Mouse (Mus musculus) midbrain, embryonic 11.5 days (tissue): ENCODE data around the gene Znrf4. TPM values are rescaled to one million over a fixed set of nuclear protein-coding genes. Genes with fewer than 3 reads are reported as not detected.

ENCODE experiments used
- ATAC-seq: fragments of 200-750 bp; cut with Nextera tagmentation; 2 replicates; pipeline ENCODE4 v1.8.0; 2017; ENCODE audit warnings: moderate TSS enrichment, moderate library complexity; ENCODE audit not compliant: low FRiP score
- DNase-seq: peaks from one replicate; pipeline ENCODE4 v3.0.0; 2015; ENCODE audit warnings: low spot score; ENCODE audit errors: missing footprints
- H3K27ac ChIP-seq: fragments of 300-500 bp; sonication (generic); 2 replicates; pipeline ENCODE4 v1.5.1; 2014; ENCODE audit warnings: low read depth, low read length
- H3K27me3 ChIP-seq: fragments of 300-500 bp; sonication (generic); 2 replicates; pipeline ENCODE4 v1.6.1; 2014; ENCODE audit warnings: mild to moderate bottlenecking, low read length, moderate library complexity, mixed read lengths; ENCODE audit not compliant: control insufficient read depth, insufficient read depth
- H3K36me3 ChIP-seq: fragments of 300-500 bp; sonication (generic); 2 replicates; pipeline ENCODE4 v1.6.1; 2014; ENCODE audit warnings: mild to moderate bottlenecking, low read length, moderate library complexity, mixed read lengths; ENCODE audit not compliant: control insufficient read depth, insufficient read depth
- H3K4me1 ChIP-seq: fragments of 300-500 bp; sonication (generic); 2 replicates; pipeline ENCODE4 v1.6.1; 2014; ENCODE audit warnings: low read length; ENCODE audit not compliant: control insufficient read depth, insufficient read depth
- H3K4me2 ChIP-seq: fragments of 300-500 bp; sonication (generic); 2 replicates; pipeline ENCODE4 v1.6.1; 2014; ENCODE audit warnings: mild to moderate bottlenecking, moderate library complexity
- H3K4me3 ChIP-seq: fragments of 300-500 bp; sonication (generic); 2 replicates; pipeline ENCODE4 v1.5.1; 2014; ENCODE audit warnings: low read depth, low read length
- H3K9ac ChIP-seq: fragments of 300-500 bp; sonication (generic); 2 replicates; pipeline ENCODE4 v1.6.1; 2014; ENCODE audit warnings: low read length
- H3K9me3 ChIP-seq: fragments of 300-500 bp; sonication (generic); 2 replicates; pipeline ENCODE4 v1.6.1; 2016; ENCODE audit warnings: low read length; ENCODE audit not compliant: control insufficient read depth
- WGBS: fragments of 180-500 bp; shearing (Covaris S2); extraction: QIAGEN DNeasy Blood & Tissue Kit; methylation state at CpG from one replicate; pipeline ENCODE4 v1.1.7; 2014; 5-methylcytosine and 5-hydroxymethylcytosine counted together
- polyA plus RNA-seq: library from polyadenylated mRNA; unstranded; fragments of >200 nt; fragmentation: Nextera tagmentation; extraction: Ambion mirVana; gene quantifications from 2 replicates; pipeline ENCODE4 v1.2.1, GENCODE M21; 2014

Gene Znrf4
- polyA plus RNA-seq, 1 experiment from 2014 or later, result not detected

DNA sequence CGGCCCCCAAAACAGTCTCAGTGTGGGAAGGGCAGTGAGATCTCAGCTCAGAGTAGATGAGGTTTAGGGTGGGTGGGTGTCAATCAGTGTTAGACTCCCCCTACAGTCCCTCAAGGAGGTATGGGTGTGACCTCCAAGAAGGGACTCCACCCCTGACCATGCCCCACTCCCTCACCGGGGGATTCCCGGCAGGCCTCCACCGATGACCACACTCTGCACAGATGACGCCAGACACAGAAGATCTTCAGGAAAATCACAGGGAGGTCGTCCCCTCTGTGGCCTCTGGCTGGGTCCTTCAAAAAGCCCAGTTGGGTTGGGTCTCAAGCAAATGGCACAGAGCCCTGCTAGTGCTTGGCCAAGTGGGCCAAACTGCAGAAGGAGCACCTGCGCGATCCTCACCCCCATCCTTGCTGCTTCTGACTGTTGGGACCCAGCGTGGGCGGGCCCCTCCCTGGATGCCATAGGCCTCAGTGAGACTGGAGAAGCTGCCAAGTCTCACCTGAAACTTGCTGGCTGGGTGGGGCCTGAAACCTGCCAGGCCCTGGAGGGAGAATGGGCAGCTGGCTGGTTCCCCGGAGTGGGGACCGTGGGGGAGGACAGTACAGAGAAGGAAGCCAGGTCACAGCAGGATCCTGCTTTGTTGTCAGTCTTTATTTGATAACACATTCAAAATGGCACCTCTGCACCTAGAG is 38.7 kb upstream of the Znrf4 start:
- no peak overlapping the region for H3K27ac ChIP-seq
- H3K36me3 ChIP-seq, result no peaks in the 10 kb centered on the region
- H3K4me2 ChIP-seq, result no peak overlapping the region
- H3K9me3 ChIP-seq, result no peaks in the 10 kb centered on the region
- no peaks in the 10 kb centered on the region for H3K27me3 ChIP-seq
- DNase-seq (peak; percentile 72), ATAC-seq (no peak)
- WGBS, result 74% methylated on average over 12 of the region's 12 CpGs
- no peak overlapping the region for H3K4me3 ChIP-seq
- H3K9ac ChIP-seq, result no peak overlapping the region
- H3K4me1 ChIP-seq, result peaks cover 16% of the 10 kb centered on the region

- DNase-seq, result peak; percentile 84
- no peak for ATAC-seq
- Histone ChIP-seq H3K4me2 (no peak overlapping the region), H3K9me3 (no peaks in the 10 kb centered on the region), H3K4me3 (no peak overlapping the region), H3K27ac (no peak overlapping the region), H3K4me1 (peaks cover 16% of the 10 kb centered on the region), H3K9ac (no peak overlapping the region), H3K27me3 (no peaks in the 10 kb centered on the region), H3K36me3 (no peaks in the 10 kb centered on the region)
- WGBS, result 57% methylated on average over 4 of the region's 4 CpGs
Observed at GRCm38 (mm10) chr17:56548605-56549105, 36.4 kb upstream of the Znrf4 start.

DNA sequence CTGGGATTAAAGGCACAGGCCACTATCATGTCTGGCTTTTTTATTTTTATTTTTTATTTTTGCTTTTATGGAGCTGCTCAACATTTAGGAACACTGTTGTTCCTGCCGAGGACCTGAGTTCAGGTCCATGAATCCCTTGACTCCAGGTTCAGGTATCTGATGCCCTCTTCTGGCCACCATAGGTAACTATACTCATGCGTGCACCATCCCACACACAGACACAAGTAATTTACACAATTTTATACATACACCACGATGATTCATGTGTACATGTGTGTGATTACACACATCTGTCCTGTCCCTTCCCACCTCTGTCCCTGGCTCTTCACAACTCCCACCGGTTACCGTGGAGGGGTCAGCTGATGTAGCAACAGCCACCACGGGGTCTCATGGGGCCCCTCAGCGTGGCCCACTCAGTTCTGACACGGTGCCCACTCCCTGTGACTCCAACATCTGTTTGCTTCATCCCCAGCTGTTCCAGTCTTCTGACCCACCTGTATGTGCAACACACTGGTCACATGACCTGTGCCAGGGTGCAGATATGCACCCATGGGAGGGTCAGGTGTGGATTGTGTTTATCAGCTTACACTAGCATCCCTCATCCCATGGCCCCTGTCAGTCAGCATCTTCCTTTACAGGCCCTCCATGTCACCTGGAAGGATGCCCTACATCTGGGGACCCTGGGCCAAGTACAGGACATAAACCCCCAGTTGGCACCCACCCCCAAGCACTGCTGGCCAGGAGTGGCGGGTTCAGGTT is 35.8 kb upstream of the Znrf4 start:
- 0 out of 2 replicates have a peak, but pooled peaks have one; percentile 10 for ATAC-seq
- Histone ChIP-seq H3K9me3 (no peaks in the 10 kb centered on the region), H3K4me3 (no peak overlapping the region), H3K36me3 (no peaks in the 10 kb centered on the region), H3K27ac (no peak overlapping the region), H3K9ac (no peak overlapping the region), H3K4me1 (peaks cover 16% of the 10 kb centered on the region), H3K27me3 (no peaks in the 10 kb centered on the region), H3K4me2 (no peak overlapping the region)
- 72% methylated on average over 9 of the region's 9 CpGs for WGBS
- DNase-seq, result peak; percentile 61

DNA sequence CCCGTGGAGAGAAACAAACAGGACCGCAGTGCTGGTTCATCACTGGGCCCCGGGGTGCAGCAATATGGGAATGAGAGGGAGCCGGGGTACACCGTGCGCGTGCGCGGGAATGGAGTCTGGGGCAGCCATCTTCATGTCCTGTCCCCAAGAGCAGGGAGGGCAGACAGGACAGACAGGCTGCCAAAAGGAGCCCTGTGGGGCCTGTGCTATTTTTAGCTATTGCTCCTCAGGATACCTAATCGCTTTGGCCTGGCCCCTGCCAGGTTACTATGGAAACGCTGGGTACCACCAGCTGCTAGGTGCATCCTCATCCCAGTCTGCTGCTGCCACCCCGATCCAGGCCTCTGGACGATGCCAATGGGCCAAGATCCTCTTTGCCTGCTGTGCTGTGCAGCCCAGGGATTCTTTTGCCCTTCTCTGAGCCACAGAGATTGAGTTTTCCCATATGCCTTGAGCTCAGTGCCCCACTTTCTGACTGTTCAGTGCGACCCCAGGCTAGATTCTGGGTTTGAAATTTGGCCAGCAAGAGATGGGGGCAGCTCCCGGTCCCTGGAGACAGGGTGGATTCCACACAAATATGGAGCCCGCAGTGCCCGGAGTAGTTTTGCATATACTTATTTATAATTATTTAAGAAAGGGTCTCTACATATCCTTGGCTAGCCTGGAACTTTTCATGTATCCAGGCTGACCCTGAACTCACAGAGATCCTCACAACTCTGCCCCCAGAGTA is 35.0 kb upstream of the Znrf4 start:
- no peaks in the 10 kb centered on the region for H3K9me3 ChIP-seq
- peaks cover 12% of the 10 kb centered on the region for H3K4me1 ChIP-seq
- WGBS, result 61% methylated on average over 17 of the region's 17 CpGs
- no peaks in the 10 kb centered on the region for H3K36me3 ChIP-seq
- H3K9ac ChIP-seq, result no peak overlapping the region
- DNase-seq (peak; percentile 49), ATAC-seq (no peak)
- no peaks in the 10 kb centered on the region for H3K27me3 ChIP-seq
- H3K4me3 ChIP-seq, result no peak overlapping the region
- H3K27ac ChIP-seq, result no peak overlapping the region
- no peak overlapping the region for H3K4me2 ChIP-seq

GRCm38 (mm10) chr17:56546576-56546975 is 34.3 kb upstream of the Znrf4 start:
- Histone ChIP-seq H3K27ac (no peak overlapping the region), H3K9ac (no peak overlapping the region), H3K4me1 (peaks cover 7% of the 10 kb centered on the region; the same call in 1 of the 2 replicates), H3K36me3 (no peaks in the 10 kb centered on the region), H3K4me2 (no peak overlapping the region), H3K27me3 (no peaks in the 10 kb centered on the region), H3K4me3 (no peak overlapping the region), H3K9me3 (no peaks in the 10 kb centered on the region)
- DNase-seq (peak; percentile 78), ATAC-seq (no peak)
- 91% methylated on average over 5 of the region's 5 CpGs for WGBS

DNA sequence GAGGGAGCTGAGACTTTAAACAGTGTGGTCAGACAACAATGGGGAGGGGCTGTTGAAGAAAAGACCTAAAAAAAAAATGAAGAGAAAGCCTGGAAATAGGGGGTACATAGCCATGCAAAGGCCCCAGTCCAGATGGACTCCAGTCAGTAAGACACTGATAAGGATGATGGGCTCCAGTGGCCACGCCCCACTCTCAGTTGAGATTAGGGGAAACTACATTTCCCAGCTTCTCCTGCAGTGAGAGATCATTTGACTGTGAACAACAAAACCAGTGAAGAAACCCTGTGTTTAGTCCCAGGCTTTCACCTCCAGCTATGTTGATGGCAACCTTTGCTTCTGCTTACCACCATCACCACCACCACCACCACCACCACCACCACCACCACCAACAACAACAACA is 33.7 kb upstream of the Znrf4 start:
- H3K4me2 ChIP-seq, result no peak overlapping the region
- no peak overlapping the region for H3K9ac ChIP-seq
- H3K27me3 ChIP-seq, result no peaks in the 10 kb centered on the region
- ATAC-seq, result no peak
- no peaks in the 10 kb centered on the region for H3K9me3 ChIP-seq
- WGBS, result 94% methylated on average over 1 of the region's 1 CpGs
- no peak overlapping the region for H3K27ac ChIP-seq
- peaks cover 4% of the 10 kb centered on the region; the same call in 1 of the 2 replicates for H3K4me1 ChIP-seq
- no peak for DNase-seq
- H3K36me3 ChIP-seq, result no peaks in the 10 kb centered on the region
- H3K4me3 ChIP-seq, result no peak overlapping the region

GRCm38 (mm10) chr17:56544699-56545387 is 32.6 kb upstream of the Znrf4 start:
- Histone ChIP-seq H3K9me3 (no peaks in the 10 kb centered on the region), H3K27me3 (no peaks in the 10 kb centered on the region), H3K9ac (no peak overlapping the region), H3K36me3 (no peaks in the 10 kb centered on the region), H3K4me3 (no peak overlapping the region), H3K27ac (no peak overlapping the region), H3K4me1 (peaks cover 4% of the 10 kb centered on the region; the same call in 1 of the 2 replicates), H3K4me2 (no peak overlapping the region)
- WGBS, result 82% methylated on average over 7 of the region's 7 CpGs
- ATAC-seq (no peak), DNase-seq (peak; percentile 69)

DNA sequence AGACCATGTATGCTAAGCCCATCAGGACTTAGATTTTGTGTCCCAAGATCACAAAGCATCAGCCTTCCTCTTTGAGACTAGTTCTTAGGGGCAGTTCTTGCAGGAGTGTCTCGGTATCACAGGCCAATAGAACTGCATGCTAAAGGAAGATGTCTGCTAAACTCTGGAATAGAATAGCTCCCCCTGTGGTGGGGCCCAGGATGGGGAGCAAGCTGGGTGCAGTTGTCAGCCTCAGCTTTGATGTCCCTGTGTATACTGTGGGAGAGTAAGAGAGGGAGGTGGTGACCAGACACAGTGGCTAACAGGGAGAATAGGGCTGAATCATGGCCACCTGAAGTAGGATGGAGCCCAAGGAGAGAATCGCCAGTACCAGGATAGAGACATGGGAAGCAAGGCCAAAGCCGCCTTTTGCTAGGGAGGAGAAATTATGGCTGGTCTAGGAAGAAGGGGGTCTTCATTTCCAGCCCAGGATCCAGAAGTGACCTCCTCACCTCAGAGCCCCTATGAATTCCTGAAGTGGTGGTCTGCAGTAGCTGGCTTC is 31.5 kb upstream of the Znrf4 start:
- Histone ChIP-seq H3K27ac (no peak overlapping the region), H3K9me3 (no peaks in the 10 kb centered on the region), H3K4me1 (peaks cover 4% of the 10 kb centered on the region; the same call in 1 of the 2 replicates), H3K4me3 (no peak overlapping the region), H3K27me3 (no peaks in the 10 kb centered on the region), H3K9ac (no peak overlapping the region), H3K4me2 (no peak overlapping the region), H3K36me3 (no peaks in the 10 kb centered on the region)
- DNase-seq (peak; percentile 69), ATAC-seq (no peak)
- 80% methylated on average over 3 of the region's 3 CpGs for WGBS
